Mouse (Mus musculus) kidney, postnatal 10 days (tissue): ENCODE measurements around the gene Ssh2.
A peak's percentile ranks its signal among the peaks of the same experiment; 100 is the strongest.

Source experiments
- DNase-seq: peaks from one replicate; pipeline ENCODE4 v3.0.0; 2021; ENCODE audit warnings: mixed read lengths

The Ssh2 gene

GRCm38 (mm10) chr11:77215951-77216760, at the start of gene Ssh2:
Gene Ssh2, plus strand, starts transcription at chr11:77216287.
- DNase-seq, result peak; percentile 91

- no peak for DNase-seq
These were observed 42.4 kb upstream of the Ssh2 start for GRCm38 (mm10) chr11:77173731-77174130.

GRCm38 (mm10) chr11:77174531-77174930, 41.6 kb upstream of the Ssh2 start:
- no peak for DNase-seq

GRCm38 (mm10) chr11:77179771-77180170, 36.3 kb upstream of the Ssh2 start:
- no peak for DNase-seq

- DNase-seq, result no peak
These were observed 35.2 kb upstream of the Ssh2 start for GRCm38 (mm10) chr11:77180886-77181285.

- DNase-seq, result no peak
These were observed 34.6 kb upstream of the Ssh2 start for GRCm38 (mm10) chr11:77181528-77181927.

- DNase-seq, result no peak
These were observed 34.0 kb upstream of the Ssh2 start for GRCm38 (mm10) chr11:77182041-77182440.

- no peak for DNase-seq
These were observed 33.5 kb upstream of the Ssh2 start for GRCm38 (mm10) chr11:77182616-77183015.

GRCm38 (mm10) chr11:77184926-77185325, 31.2 kb upstream of the Ssh2 start:
- DNase-seq, result no peak

- no peak for DNase-seq
These were observed 27.2 kb upstream of the Ssh2 start, which contains the start of gene Efcab5 for GRCm38 (mm10) chr11:77188868-77189267. Gene Efcab5, minus strand, starts transcription at chr11:77188968.

GRCm38 (mm10) chr11:77193410-77193809, 22.7 kb upstream of the Ssh2 start:
- no peak for DNase-seq

GRCm38 (mm10) chr11:77193941-77194553, 22.0 kb upstream of the Ssh2 start:
- DNase-seq, result peak; percentile 47

GRCm38 (mm10) chr11:77194762-77195161, 21.3 kb upstream of the Ssh2 start:
- DNase-seq, result no peak

- no peak for DNase-seq
These were observed 20.6 kb upstream of the Ssh2 start for GRCm38 (mm10) chr11:77195360-77196109.

GRCm38 (mm10) chr11:77196181-77197143, 19.6 kb upstream of the Ssh2 start:
- DNase-seq, result peak; percentile 15

- peak; percentile 31 for DNase-seq
These were observed 16.5 kb upstream of the Ssh2 start for GRCm38 (mm10) chr11:77199636-77200035.

GRCm38 (mm10) chr11:77200703-77201102, 15.4 kb upstream of the Ssh2 start:
- no peak for DNase-seq

- DNase-seq, result no peak
These were observed 1.9 kb upstream of the Ssh2 start for GRCm38 (mm10) chr11:77214142-77214692.

GRCm38 (mm10) chr11:77214755-77215154, 1.3 kb upstream of the Ssh2 start:
- DNase-seq, result peak; percentile 76

GRCm38 (mm10) chr11:77215483-77215882, 604 bp upstream of the Ssh2 start:
- no peak for DNase-seq

GRCm38 (mm10) chr11:77216761-77217130, 659 bp downstream of the Ssh2 start:
- no peak for DNase-seq

- no peak for DNase-seq
These were observed 14.7 kb downstream of the Ssh2 start for GRCm38 (mm10) chr11:77230765-77231164.
